In the genomic region with DNA sequence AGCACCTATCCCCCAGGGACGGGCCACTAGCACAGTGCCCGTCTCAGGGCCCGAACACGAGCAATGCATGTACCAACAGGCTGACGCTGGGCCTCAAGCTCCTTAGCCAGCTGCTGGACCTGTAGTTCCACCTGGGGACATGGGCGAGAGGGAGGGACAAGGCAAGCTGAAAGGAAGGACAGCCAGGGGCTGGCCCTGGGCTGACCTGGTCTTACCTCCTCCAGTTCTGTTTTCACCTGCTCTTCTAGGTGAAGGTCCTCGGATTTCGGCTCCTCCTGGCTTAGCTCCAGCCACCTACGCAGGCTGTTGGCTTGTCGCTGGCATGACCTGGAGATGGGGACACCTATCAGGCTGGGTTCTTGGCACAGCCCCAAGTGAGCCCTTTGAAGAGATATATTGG, we compare ENCODE assay signal across 7 mouse cellular contexts.
DNase-seq lines count a peak whose midpoint lies in the region; ATAC-seq and TF ChIP-seq lines count a peak whose summit lies in the region.
"Not testable (repeated sequence)": the region's sequence is repeated elsewhere in the genome, so short reads cannot be mapped to it uniquely, and the experiment has no call there.

No protein-coding gene starts in this region.

- H3K4me2 ChIP-seq in forebrain, postnatal 0 days (ENCODE audit: low read depth); heart, embryonic 16.5 days (ENCODE audit: low read depth, low read length); kidney, postnatal 0 days (ENCODE audit: low read length); limb, embryonic 15.5 days; midbrain, embryonic 13.5 days (replicated peaks): not testable (repeated sequence)

- H3K9me3 ChIP-seq in forebrain, postnatal 0 days (ENCODE audit: low read length); heart, embryonic 16.5 days (replicated peaks; ENCODE audit: control insufficient read depth, low read length); kidney, postnatal 0 days (replicated peaks; ENCODE audit: low read length): not testable (repeated sequence)
- peaks cover 16% of the 10 kb centered on the region for H3K9me3 ChIP-seq in limb, embryonic 15.5 days
- H3K9me3 ChIP-seq in midbrain, embryonic 13.5 days = peaks cover 22% of the 10 kb centered on the region

- peak; percentile 54 to 76 for DNase-seq in cerebellum, adult 18-20 months
- DNase-seq in forebrain, postnatal 0 days; kidney, postnatal 0 days (ENCODE audit: low spot score): not testable (repeated sequence)
- peak; percentile 50 to 67 for DNase-seq in spleen, postnatal 36 days (ENCODE audit: low spot score in 2 of 2)

- WGBS in forebrain, postnatal 0 days = 94% methylated on average over 7 of the region's 10 CpGs
- WGBS in heart, embryonic 16.5 days = 90% methylated on average over 8 of the region's 10 CpGs
- WGBS in kidney, postnatal 0 days = 88% methylated on average over 6 of the region's 10 CpGs
- WGBS in limb, embryonic 15.5 days = 89% methylated on average over 9 of the region's 10 CpGs
- WGBS in midbrain, embryonic 13.5 days = 94% methylated on average over 10 of the region's 10 CpGs

- H3K27me3 ChIP-seq in forebrain, postnatal 0 days (ENCODE audit: insufficient read depth, low read length); heart, embryonic 16.5 days (ENCODE audit: control insufficient read depth, insufficient read depth, low read length); kidney, postnatal 0 days (ENCODE audit: insufficient read depth, low read length); limb, embryonic 15.5 days; midbrain, embryonic 13.5 days: not testable (repeated sequence)

- not testable (repeated sequence) for H3K36me3 ChIP-seq in forebrain, postnatal 0 days (ENCODE audit: insufficient read depth); heart, embryonic 16.5 days (ENCODE audit: control insufficient read depth, insufficient read depth); kidney, postnatal 0 days (ENCODE audit: insufficient read depth, low read length); limb, embryonic 15.5 days
- H3K36me3 ChIP-seq in midbrain, embryonic 13.5 days = peaks cover 22% of the 10 kb centered on the region

- ATAC-seq in forebrain, postnatal 0 days = peak; percentile 10
- peak; percentile 17 for ATAC-seq in heart, embryonic 16.5 days (replicated peaks; ENCODE audit: extremely low read depth, insufficient read depth, low FRiP score)
- ATAC-seq in kidney, postnatal 0 days (replicated peaks; ENCODE audit: low FRiP score, low read depth) = peak; percentile 34
- ATAC-seq in limb, embryonic 15.5 days (ENCODE audit: insufficient number of reproducible peaks, low FRiP score, low TSS enrichment, low read depth) = peak; percentile 49
- ATAC-seq in midbrain, embryonic 13.5 days = peak; percentile 37

- H3K27ac ChIP-seq in forebrain, postnatal 0 days (ENCODE audit: low read depth, low read length); heart, embryonic 16.5 days (ENCODE audit: low read length); kidney, postnatal 0 days; limb, embryonic 15.5 days; midbrain, embryonic 13.5 days: not testable (repeated sequence)

- not testable (repeated sequence) for H3K4me1 ChIP-seq in forebrain, postnatal 0 days (ENCODE audit: insufficient read depth); heart, embryonic 16.5 days (ENCODE audit: control insufficient read depth, insufficient read depth, low read length); kidney, postnatal 0 days (replicated peaks; ENCODE audit: insufficient read depth, low read length); limb, embryonic 15.5 days; midbrain, embryonic 13.5 days (replicated peaks)

- TF ChIP-seq CTCF in forebrain, postnatal 0 days (IDR thresholded peaks at IDR 0.05; ENCODE audit: low read depth); kidney, postnatal 0 days (IDR thresholded peaks at IDR 0.05; ENCODE audit: low read depth): not testable (repeated sequence)

- not testable (repeated sequence) for H3K4me3 ChIP-seq in forebrain, postnatal 0 days (ENCODE audit: low read depth, low read length); heart, embryonic 16.5 days (ENCODE audit: low read length); kidney, postnatal 0 days (replicated peaks; ENCODE audit: low read depth, low read length); limb, embryonic 15.5 days; midbrain, embryonic 13.5 days (replicated peaks)

- H3K9ac ChIP-seq in forebrain, postnatal 0 days; heart, embryonic 16.5 days (ENCODE audit: low read length); kidney, postnatal 0 days (ENCODE audit: low read depth, low read length); limb, embryonic 15.5 days; midbrain, embryonic 13.5 days (replicated peaks): not testable (repeated sequence)
